Mouse (Mus musculus): ENCODE measurements around the gene Syne1. TPM values are rescaled to one million over a fixed set of nuclear protein-coding genes. Genes with fewer than 3 reads are reported as not detected.

Gene Syne1
- polyA plus RNA-seq, 1 experiment from 2014 or later: 7.9 TPM

- Histone ChIP-seq H3K4me2 (peak overlapping the region; percentile 84), H3K27ac (ENCODE audit: low read depth) (no peak overlapping the region), H3K4me3 (ENCODE audit: low read depth, low read length) (peak overlapping the region; percentile 41), H3K27me3 (ENCODE audit: insufficient read depth, low read length) (no peaks in the 10 kb centered on the region), H3K36me3 (ENCODE audit: insufficient read depth) (no peaks in the 10 kb centered on the region), H3K4me1 (ENCODE audit: insufficient read depth) (no peaks in the 10 kb centered on the region), H3K9ac (peak overlapping the region; percentile 27; the same call in 1 of the 2 replicates), H3K9me3 (ENCODE audit: low read depth, low read length) (no peaks in the 10 kb centered on the region)
- WGBS: under 1% methylated on average over 44 of the region's 44 CpGs
- peak; percentile 21; the same call in 1 of the 2 replicates for TF ChIP-seq CTCF (IDR thresholded peaks at IDR 0.05; ENCODE audit: low read depth)
- DNase-seq (peak; percentile 46), ATAC-seq (ENCODE audit: insufficient read depth) (peak; percentile 86)
Observed at GRCm38 (mm10) chr10:5550168-5551021, 887 bp downstream of the Syne1 start.

- DNase-seq: no peak
- peak overlapping the region; percentile 27; the same call in 1 of the 2 replicates for H3K9ac ChIP-seq
- no peak overlapping the region for H3K27ac ChIP-seq (ENCODE audit: low read depth)
- H3K4me1 ChIP-seq (ENCODE audit: insufficient read depth): no peaks in the 10 kb centered on the region
- no peak for TF ChIP-seq CTCF (IDR thresholded peaks at IDR 0.05; ENCODE audit: low read depth)
- no peaks in the 10 kb centered on the region for H3K27me3 ChIP-seq (ENCODE audit: insufficient read depth, low read length)
- ATAC-seq (ENCODE audit: insufficient read depth): peak; percentile 43; the same call in 1 of the 2 replicates
- no peaks in the 10 kb centered on the region for H3K9me3 ChIP-seq (ENCODE audit: low read depth, low read length)
- peak overlapping the region; percentile 84 for H3K4me2 ChIP-seq
- H3K36me3 ChIP-seq (ENCODE audit: insufficient read depth): no peaks in the 10 kb centered on the region
- WGBS: 4% methylated on average over 6 of the region's 6 CpGs
- H3K4me3 ChIP-seq (ENCODE audit: low read depth, low read length): peak overlapping the region; percentile 41; the same call in 1 of the 2 replicates
Observed at GRCm38 (mm10) chr10:5549871-5550167, 1.5 kb downstream of the Syne1 start.

GRCm38 (mm10) chr10:5548651-5549050 is 2.6 kb downstream of the Syne1 start:
- H3K4me3 ChIP-seq (ENCODE audit: low read depth, low read length): no peak overlapping the region

DNA sequence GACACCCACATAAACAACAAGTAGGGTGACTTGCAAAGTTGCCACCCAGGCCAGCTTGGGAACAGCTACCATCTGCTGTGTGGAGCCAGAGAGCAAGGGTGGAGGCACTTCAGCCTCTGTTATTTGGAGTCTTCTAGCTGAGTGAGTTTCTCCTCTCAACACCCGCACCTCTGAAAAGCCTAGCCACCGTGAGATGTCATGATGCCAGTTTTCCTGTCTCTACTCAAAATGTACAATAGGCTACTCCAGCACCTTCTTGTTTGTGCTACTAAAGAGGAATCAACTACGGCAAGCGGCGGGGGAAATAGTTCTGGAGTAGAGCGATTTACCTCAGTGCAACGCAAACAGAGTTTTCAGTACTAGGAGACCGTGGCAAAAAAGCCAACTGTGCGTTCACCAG is 3.5 kb downstream of the Syne1 start:
- H3K4me2 ChIP-seq: no peak overlapping the region
- no peaks in the 10 kb centered on the region for H3K9me3 ChIP-seq (ENCODE audit: low read depth, low read length)
- no peak overlapping the region for H3K27ac ChIP-seq (ENCODE audit: low read depth)
- no peak for TF ChIP-seq CTCF (IDR thresholded peaks at IDR 0.05; ENCODE audit: low read depth)
- ATAC-seq (ENCODE audit: insufficient read depth): no peak
- no peak for DNase-seq
- no peaks in the 10 kb centered on the region for H3K36me3 ChIP-seq (ENCODE audit: insufficient read depth)
- 85% methylated on average over 9 of the region's 9 CpGs for WGBS
- no peaks in the 10 kb centered on the region for H3K4me1 ChIP-seq (ENCODE audit: insufficient read depth)
- H3K27me3 ChIP-seq (ENCODE audit: insufficient read depth, low read length): no peaks in the 10 kb centered on the region
- H3K9ac ChIP-seq: no peak overlapping the region
- H3K4me3 ChIP-seq (ENCODE audit: low read depth, low read length): no peak overlapping the region

More at GRCm38 (mm10) chr10:5548651-5549050, 2.6 kb downstream of the Syne1 start:
- Histone ChIP-seq H3K27me3 (ENCODE audit: insufficient read depth, low read length) (no peaks in the 10 kb centered on the region), H3K36me3 (ENCODE audit: insufficient read depth) (no peaks in the 10 kb centered on the region), H3K4me1 (ENCODE audit: insufficient read depth) (no peaks in the 10 kb centered on the region), H3K9me3 (ENCODE audit: low read depth, low read length) (no peaks in the 10 kb centered on the region), H3K27ac (ENCODE audit: low read depth) (no peak overlapping the region), H3K4me2 (no peak overlapping the region), H3K9ac (no peak overlapping the region)
- 74% methylated on average over 2 of the region's 2 CpGs for WGBS
- DNase-seq (no peak), ATAC-seq (ENCODE audit: insufficient read depth) (no peak)
- no peak for TF ChIP-seq CTCF (IDR thresholded peaks at IDR 0.05; ENCODE audit: low read depth)

GRCm38 (mm10) chr10:5546428-5546827 is 4.9 kb downstream of the Syne1 start:
- DNase-seq (no peak), ATAC-seq (ENCODE audit: insufficient read depth) (no peak)
- no peak overlapping the region for H3K4me3 ChIP-seq (ENCODE audit: low read depth, low read length)
- no peak overlapping the region for H3K4me2 ChIP-seq
- no peaks in the 10 kb centered on the region for H3K27me3 ChIP-seq (ENCODE audit: insufficient read depth, low read length)
- H3K36me3 ChIP-seq (ENCODE audit: insufficient read depth): no peaks in the 10 kb centered on the region
- no peak overlapping the region for H3K27ac ChIP-seq (ENCODE audit: low read depth)
- no peak overlapping the region for H3K9ac ChIP-seq
- no peaks in the 10 kb centered on the region for H3K9me3 ChIP-seq (ENCODE audit: low read depth, low read length)
- H3K4me1 ChIP-seq (ENCODE audit: insufficient read depth): no peaks in the 10 kb centered on the region
- 89% methylated on average over 5 of the region's 5 CpGs for WGBS
- no peak for TF ChIP-seq CTCF (IDR thresholded peaks at IDR 0.05; ENCODE audit: low read depth)

- TF ChIP-seq CTCF (IDR thresholded peaks at IDR 0.05; ENCODE audit: low read depth): no peak
- DNase-seq (no peak), ATAC-seq (ENCODE audit: insufficient read depth) (no peak)
- Histone ChIP-seq H3K4me1 (ENCODE audit: insufficient read depth) (no peaks in the 10 kb centered on the region), H3K36me3 (ENCODE audit: insufficient read depth) (no peaks in the 10 kb centered on the region), H3K9me3 (ENCODE audit: low read depth, low read length) (no peaks in the 10 kb centered on the region), H3K4me2 (no peak overlapping the region), H3K9ac (no peak overlapping the region), H3K4me3 (ENCODE audit: low read depth, low read length) (no peak overlapping the region), H3K27ac (ENCODE audit: low read depth) (no peak overlapping the region), H3K27me3 (ENCODE audit: insufficient read depth, low read length) (no peaks in the 10 kb centered on the region)
- WGBS: 68% methylated on average over 1 of the region's 1 CpGs
Observed at GRCm38 (mm10) chr10:5528284-5528683, 23.0 kb downstream of the Syne1 start.

DNA sequence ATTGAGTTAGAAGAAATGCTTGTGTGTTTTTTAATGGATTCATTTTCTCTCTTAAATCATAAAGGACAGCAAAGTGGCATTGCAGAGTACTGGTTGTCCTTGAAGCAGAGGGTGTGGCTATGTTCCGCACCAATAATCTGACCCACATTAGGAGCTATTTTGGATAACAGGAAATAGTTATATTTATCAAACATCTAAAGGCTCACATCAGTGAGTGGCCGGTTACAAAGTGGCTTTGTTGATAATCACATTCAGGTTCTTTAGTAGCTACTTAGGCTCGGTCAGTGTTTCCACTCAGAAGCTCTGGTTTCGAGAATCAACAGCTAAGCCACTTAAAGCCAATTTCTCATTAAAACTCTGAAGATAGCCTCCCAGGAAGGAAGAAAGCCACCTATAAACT is 23.6 kb downstream of the Syne1 start:
- H3K9me3 ChIP-seq (ENCODE audit: low read depth, low read length): no peaks in the 10 kb centered on the region

More for the DNA sequence above, 23.6 kb downstream of the Syne1 start:
- WGBS: 54% methylated on average over 4 of the region's 4 CpGs
- TF ChIP-seq CTCF (IDR thresholded peaks at IDR 0.05; ENCODE audit: low read depth): no peak
- Histone ChIP-seq H3K9ac (no peak overlapping the region), H3K27ac (ENCODE audit: low read depth) (no peak overlapping the region), H3K4me1 (ENCODE audit: insufficient read depth) (no peaks in the 10 kb centered on the region), H3K4me3 (ENCODE audit: low read depth, low read length) (no peak overlapping the region), H3K36me3 (ENCODE audit: insufficient read depth) (no peaks in the 10 kb centered on the region), H3K27me3 (ENCODE audit: insufficient read depth, low read length) (no peaks in the 10 kb centered on the region), H3K4me2 (no peak overlapping the region)
- ATAC-seq (ENCODE audit: insufficient read depth) (no peak), DNase-seq (no peak)

Data from lung, embryonic 14.5 days (tissue).